Mouse (Mus musculus) C3H10T1/2 (cell line): ENCODE results near the gene Edn3. TPM values are rescaled to one million over a fixed set of nuclear protein-coding genes. Genes with fewer than 3 reads are reported as not detected.

Source experiments
- polyA plus RNA-seq, 2 experiments: library from polyadenylated mRNA; unstranded; fragments of >200 nt; fragmentation: generic; extraction: Trizol; gene quantifications; one replicate each; pipeline ENCODE4 v1.2.1; 2012; ENCODE audit warnings: missing spikeins in 2 of 2

Edn3 gene
- polyA plus RNA-seq = not detected

GRCm38 (mm10) chr2:174760479-174761121 is at the start of gene Edn3:
Gene Edn3 (plus strand): TSS chr2:174760619.

Other genes starting within 250 kb of the Edn3 start
- gene Zfp831, start 117.1 kb upstream of the Edn3 start, polyA plus RNA-seq = not detected
- under 1 TPM in 1 of 2 experiments, not detected in 1; 0.11 TPM for gene Gm14444, start 249.6 kb downstream of the Edn3 start, polyA plus RNA-seq